Mouse (Mus musculus) spleen, postnatal 4 days (tissue): ENCODE measurements around the gene Mybbp1a.
A peak's percentile ranks its signal among the peaks of the same experiment; 100 is the strongest.

ENCODE experiments used
- DNase-seq, 2 experiments: peaks; one replicate each; pipeline ENCODE4 v3.0.0; 2022; ENCODE audit warnings: low spot score in 2 of 2

Gene Mybbp1a

GRCm38 (mm10) chr11:72446311-72447105 is 5.4 kb downstream of the Mybbp1a start:
- DNase-seq: peak; percentile 66 to 84

- DNase-seq: no peak
Measured at GRCm38 (mm10) chr11:72447475-72447874, 6.3 kb downstream of the Mybbp1a start.

DNA sequence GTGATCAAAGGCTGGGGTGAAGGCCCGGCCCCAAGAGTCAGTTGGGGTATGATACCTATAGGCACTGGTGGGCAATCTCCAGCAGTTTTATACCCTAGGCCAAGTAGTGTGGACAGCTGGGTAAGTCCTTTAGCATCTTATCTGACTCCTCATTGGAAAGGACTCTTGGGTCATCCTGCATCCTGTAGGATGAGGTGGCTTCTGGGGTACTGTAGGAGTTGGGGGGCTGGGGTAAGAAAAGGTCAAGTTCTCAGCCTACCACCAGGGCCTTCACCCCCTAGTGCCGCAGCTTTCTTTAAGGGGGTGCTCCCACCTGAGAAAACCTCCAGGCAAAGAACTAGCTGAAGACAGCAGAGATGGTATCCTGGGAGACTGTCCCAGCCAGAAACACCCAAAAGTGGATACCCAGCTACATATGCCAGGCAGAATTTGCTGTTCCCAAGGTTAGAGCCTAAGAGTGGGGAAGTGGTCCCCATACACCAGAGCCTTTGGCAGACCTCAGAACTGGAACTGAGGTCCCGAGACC is 11.0 kb downstream of the Mybbp1a start:
- DNase-seq: no peak

GRCm38 (mm10) chr11:72453105-72453953 is 12.2 kb downstream of the Mybbp1a start:
- no peak for DNase-seq

DNA sequence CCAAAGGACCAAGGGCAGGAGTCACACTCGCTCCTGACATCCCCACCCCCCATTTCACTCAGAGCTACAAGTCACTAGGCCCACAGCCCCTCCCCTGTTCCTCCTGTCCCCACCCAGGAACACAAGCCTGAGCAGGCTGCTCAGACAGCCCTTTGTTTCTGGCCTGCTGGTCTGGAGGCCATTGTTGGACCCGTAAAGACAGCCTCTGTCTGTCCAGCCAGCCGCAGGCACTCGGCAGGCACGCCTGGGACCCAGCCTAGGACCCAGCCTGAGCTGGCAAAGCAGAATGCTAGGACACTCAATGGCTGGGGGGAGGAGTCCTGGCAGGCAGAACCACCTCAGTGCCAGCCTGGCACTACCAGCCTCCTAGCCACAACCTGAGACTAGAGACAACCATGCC is 14.5 kb downstream of the Mybbp1a start:
- DNase-seq: no peak

- DNase-seq: no peak
Measured at GRCm38 (mm10) chr11:72457995-72458496, 16.9 kb downstream of the Mybbp1a start.

DNA sequence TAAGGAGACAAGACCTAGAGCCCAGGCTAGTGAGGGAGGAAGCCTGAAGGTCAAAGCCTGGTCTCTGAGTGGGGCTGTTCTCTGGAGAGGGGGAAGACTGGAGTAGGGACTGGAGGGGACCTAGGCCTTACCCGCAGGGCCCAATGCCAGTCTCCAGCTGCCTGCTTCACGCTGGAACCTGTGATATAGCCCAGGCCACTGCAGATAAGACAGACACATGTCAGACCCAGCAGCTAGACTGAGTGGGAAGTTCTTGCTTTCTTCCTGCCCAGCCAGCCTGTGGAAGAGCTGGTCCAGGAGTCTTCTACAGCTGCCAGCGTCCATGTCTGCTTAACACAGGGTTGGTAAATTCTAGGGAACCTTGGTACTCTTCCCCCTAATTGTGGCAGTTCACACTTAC is 17.3 kb downstream of the Mybbp1a start:
- no peak for DNase-seq

- no peak for DNase-seq
Measured at GRCm38 (mm10) chr11:72461500-72461981, 20.4 kb downstream of the Mybbp1a start.

- DNase-seq: no peak
Measured at GRCm38 (mm10) chr11:72464821-72465220, 23.7 kb downstream of the Mybbp1a start.

- peak in 1 of 2 experiments; percentile 53 for DNase-seq
Measured at GRCm38 (mm10) chr11:72465978-72466693, 25.0 kb downstream of the Mybbp1a start.

- DNase-seq: no peak
Measured at GRCm38 (mm10) chr11:72466694-72467507, 25.7 kb downstream of the Mybbp1a start.

DNA sequence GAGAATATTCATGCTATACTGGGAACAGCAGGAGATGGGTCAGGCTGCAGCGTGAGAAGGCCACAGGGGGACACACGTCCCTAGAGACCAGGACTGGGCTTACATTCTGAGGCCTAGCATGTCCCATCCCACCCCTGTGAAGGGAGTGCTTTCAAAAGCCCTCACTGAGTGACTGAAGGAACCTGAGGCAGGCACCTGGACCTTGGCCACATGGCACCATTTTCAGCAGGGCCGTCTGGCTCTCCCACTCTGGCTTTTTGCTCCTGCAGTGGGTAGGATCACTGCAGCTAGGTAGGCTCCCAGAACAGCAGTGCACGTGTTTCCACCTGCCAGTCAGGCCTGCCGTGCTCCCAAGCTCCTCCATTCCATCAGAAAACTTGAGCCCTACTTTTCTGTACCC is 27.4 kb downstream of the Mybbp1a start:
- no peak for DNase-seq

GRCm38 (mm10) chr11:72469217-72469616 is 28.1 kb downstream of the Mybbp1a start:
- DNase-seq: peak in 1 of 2 experiments; percentile 55

DNA sequence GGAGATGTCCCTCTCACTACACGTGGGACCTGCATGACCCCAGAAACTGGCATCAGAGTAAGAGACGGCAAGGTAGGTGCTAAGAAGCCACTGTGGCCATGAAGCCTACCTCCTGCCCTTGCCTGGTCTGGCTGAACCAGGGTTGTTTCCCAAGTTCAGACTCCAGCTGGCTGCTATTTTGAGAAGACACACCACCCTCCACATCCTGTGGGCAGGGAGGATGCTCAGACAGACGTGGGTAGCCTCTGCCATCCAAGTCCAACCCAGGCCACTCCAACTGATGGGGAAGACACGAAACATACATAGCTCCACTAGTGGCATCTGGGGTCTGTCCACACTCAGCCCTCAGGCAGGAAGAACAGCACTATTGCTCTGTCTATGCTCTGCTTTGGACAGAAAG is 28.8 kb downstream of the Mybbp1a start:
- DNase-seq: no peak

DNA sequence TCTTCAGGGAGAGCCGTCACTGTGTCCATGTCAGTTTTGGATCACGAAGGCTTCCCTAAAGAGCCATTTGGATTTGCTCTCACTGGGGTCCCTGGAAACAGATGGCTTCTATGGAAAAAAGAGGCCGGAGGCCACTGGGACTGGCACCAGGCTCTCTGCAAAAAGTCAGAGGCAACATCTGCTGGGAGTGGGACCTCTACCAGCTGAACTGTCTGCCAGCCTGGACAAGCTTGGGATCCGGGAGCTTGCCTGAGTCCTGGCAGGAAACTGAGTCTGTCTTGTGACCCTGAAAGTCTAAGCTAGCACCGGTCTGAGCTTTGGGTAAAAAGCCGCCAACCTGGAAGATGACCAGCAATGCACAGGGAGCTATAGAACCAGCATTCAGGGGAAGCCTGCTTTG is 30.2 kb downstream of the Mybbp1a start:
- DNase-seq: no peak

GRCm38 (mm10) chr11:72473540-72473939 is 32.4 kb downstream of the Mybbp1a start:
- no peak for DNase-seq

GRCm38 (mm10) chr11:72474926-72475325 is 33.8 kb downstream of the Mybbp1a start:
- no peak for DNase-seq

DNA sequence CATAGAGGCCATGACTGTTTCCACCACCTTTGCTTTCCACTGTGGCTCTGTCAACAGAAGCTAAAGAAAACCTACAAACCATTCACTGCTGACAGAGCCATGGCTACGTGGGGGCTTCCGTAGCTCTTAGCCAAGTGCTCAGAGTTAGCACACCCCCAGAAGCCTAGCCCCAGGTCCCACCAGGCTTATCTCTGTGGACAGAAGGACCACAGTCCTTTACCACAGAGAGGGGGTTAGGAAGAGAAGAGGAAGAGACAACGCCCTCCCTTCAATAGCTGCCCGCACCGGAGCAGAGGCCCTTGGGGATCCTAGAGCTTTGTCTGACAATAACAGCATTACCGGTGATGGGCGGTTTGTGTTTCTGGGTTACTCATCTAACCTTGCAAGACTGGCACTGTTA is 34.3 kb downstream of the Mybbp1a start:
- DNase-seq: no peak

GRCm38 (mm10) chr11:72476074-72476625 is 35.0 kb downstream of the Mybbp1a start:
- DNase-seq: no peak

DNA sequence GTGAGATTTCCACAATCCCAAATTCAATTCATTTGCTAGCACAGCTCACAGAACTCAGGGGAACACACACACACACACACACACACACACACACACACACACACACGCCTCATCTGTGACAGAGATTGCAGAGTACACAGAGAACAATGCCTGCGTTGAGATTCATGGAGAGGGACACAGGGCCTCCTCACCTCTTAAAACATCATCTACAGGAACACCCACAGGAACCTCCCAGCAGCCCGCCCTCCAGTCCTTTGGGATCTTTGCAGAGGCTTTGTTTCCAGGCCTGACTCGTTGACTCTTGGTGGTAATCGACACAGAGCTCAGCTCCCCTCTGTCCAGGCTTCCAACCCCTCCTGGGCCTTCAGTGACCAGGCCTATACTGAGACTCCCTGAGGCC is 36.0 kb downstream of the Mybbp1a start:
- no peak for DNase-seq
